Mouse (Mus musculus) liver, adult 2 months (tissue): ENCODE measurements around the gene Pde4d. TPM values are rescaled to one million over a fixed set of nuclear protein-coding genes. Genes with fewer than 3 reads are reported as not detected.
A peak's percentile ranks its signal among the peaks of the same experiment; 100 is the strongest.

ENCODE experiments used
- DNase-seq: peaks from one replicate; pipeline ENCODE4 v3.0.0-alpha.2; 2011; ENCODE audit warnings: low read depth, low spot score; ENCODE audit errors: extremely low read depth
- H3K27ac ChIP-seq: fragments of 200-500 bp; replicated peaks from 2 replicates; pipeline ENCODE4 v1.5.1; 2012; ENCODE audit warnings: low read depth, mild to moderate bottlenecking, control low read depth, inconsistent platforms, low read length; ENCODE audit not compliant: insufficient read depth
- H3K27me3 ChIP-seq: fragments of 200-500 bp; 2 replicates; pipeline ENCODE4 v1.6.1; 2012; ENCODE audit warnings: mild to moderate bottlenecking, moderate library complexity, low read length, inconsistent platforms; ENCODE audit not compliant: control insufficient read depth, insufficient read depth
- H3K36me3 ChIP-seq: fragments of 200-500 bp; 2 replicates; pipeline ENCODE4 v1.6.1; 2012; ENCODE audit warnings: low read length, inconsistent platforms; ENCODE audit not compliant: control insufficient read depth, insufficient read depth
- H3K4me1 ChIP-seq: fragments of 200-500 bp; 2 replicates; pipeline ENCODE4 v1.6.1; 2011; ENCODE audit warnings: low read length; ENCODE audit not compliant: control insufficient read depth, insufficient read depth
- H3K4me3 ChIP-seq: fragments of 200-500 bp; 2 replicates; pipeline ENCODE4 v1.5.1; 2011; ENCODE audit warnings: low read depth, mild to moderate bottlenecking, control low read depth, low read length, moderate library complexity; ENCODE audit not compliant: insufficient read depth
- H3K79me2 ChIP-seq: fragments of 200-500 bp; 2 replicates; pipeline ENCODE4 v1.6.1; 2012; ENCODE audit warnings: inconsistent platforms, mild to moderate bottlenecking, low read length, moderate library complexity; ENCODE audit not compliant: control insufficient read depth, insufficient read depth
- H3K9ac ChIP-seq: fragments of 200-500 bp; 2 replicates; pipeline ENCODE4 v1.6.1; 2012; ENCODE audit warnings: low read depth, mild to moderate bottlenecking, control low read depth, inconsistent platforms, low read length
- CTCF ChIP-seq: fragments of 200-500 bp; IDR thresholded peaks from 2 replicates; pipeline ENCODE4 v1.5.1; 2011; ENCODE audit warnings: low read depth, low read length, control low read depth
- POLR2A ChIP-seq: fragments of 200-500 bp; IDR thresholded peaks from 2 replicates; pipeline ENCODE4 v1.6.1; 2011; ENCODE audit warnings: low read length, control low read depth; ENCODE audit not compliant: insufficient read depth; ENCODE audit errors: extremely low read depth
- WGBS: fragments of 180-500 bp; shearing (Covaris S2); methylation state at CpG from one replicate; pipeline ENCODE4 v1.1.7; 2018; 5-methylcytosine and 5-hydroxymethylcytosine counted together
- polyA plus RNA-seq: library from polyadenylated mRNA; depleted of rRNA; stranded (reverse); fragments of >200 nt; gene quantifications from 2 replicates; pipeline ENCODE4 v1.2.3, GENCODE M21; 2012
- total RNA-seq: library from RNA; depleted of rRNA; stranded (reverse); fragments of >200 nt; gene quantifications from 2 replicates; pipeline ENCODE4 v1.2.3, GENCODE M21; 2014

The Pde4d gene
- total and polyA plus RNA-seq, 2 experiments: 2.3 to 13.6 TPM

- Histone ChIP-seq H3K79me2 (no peaks in the 10 kb centered on the region), H3K27me3 (no peaks in the 10 kb centered on the region), H3K36me3 (no peaks in the 10 kb centered on the region), H3K9ac (no peak overlapping the region), H3K27ac (no peak overlapping the region), H3K4me3 (no peak overlapping the region), H3K4me1 (peaks cover 2% of the 10 kb centered on the region)
- no peak for TF ChIP-seq POLR2A
- DNase-seq: no peak
- WGBS: 90% methylated on average over 9 of the region's 9 CpGs
These were observed 1328.6 kb downstream of the Pde4d start for GRCm38 (mm10) chr13:109778297-109778835.

- Histone ChIP-seq H3K79me2 (no peaks in the 10 kb centered on the region), H3K4me1 (no peaks in the 10 kb centered on the region), H3K4me3 (no peak overlapping the region), H3K9ac (no peak overlapping the region), H3K27ac (no peak overlapping the region), H3K36me3 (no peaks in the 10 kb centered on the region), H3K27me3 (no peaks in the 10 kb centered on the region)
- DNase-seq: no peak
- TF ChIP-seq CTCF (no peak), POLR2A (no peak)
- 97% methylated on average over 1 of the region's 1 CpGs for WGBS
These were observed 1331.7 kb downstream of the Pde4d start for GRCm38 (mm10) chr13:109781466-109781865.

GRCm38 (mm10) chr13:109788604-109789003, 1338.9 kb downstream of the Pde4d start:
- WGBS: 96% methylated on average over 4 of the region's 4 CpGs

GRCm38 (mm10) chr13:109789151-109789550, 1339.4 kb downstream of the Pde4d start:
- no peak for DNase-seq
- Histone ChIP-seq H3K4me3 (no peak overlapping the region), H3K27ac (no peak overlapping the region)

More at GRCm38 (mm10) chr13:109788604-109789003, 1338.9 kb downstream of the Pde4d start:
- TF ChIP-seq POLR2A (no peak), CTCF (no peak)
- Histone ChIP-seq H3K9ac (no peak overlapping the region), H3K27me3 (no peaks in the 10 kb centered on the region), H3K4me3 (no peak overlapping the region), H3K79me2 (no peaks in the 10 kb centered on the region), H3K27ac (no peak overlapping the region), H3K36me3 (no peaks in the 10 kb centered on the region), H3K4me1 (no peaks in the 10 kb centered on the region)
- no peak for DNase-seq

GRCm38 (mm10) chr13:109790045-109790715, 1340.4 kb downstream of the Pde4d start:
- no peak overlapping the region for H3K9ac ChIP-seq
- WGBS: 51% methylated on average over 8 of the region's 8 CpGs
- no peaks in the 10 kb centered on the region for H3K27me3 ChIP-seq
- DNase-seq: peak; percentile 28
- H3K4me1 ChIP-seq: no peaks in the 10 kb centered on the region
- no peak for TF ChIP-seq POLR2A
- TF ChIP-seq CTCF: no peak
- no peak overlapping the region for H3K4me3 ChIP-seq
- no peaks in the 10 kb centered on the region for H3K79me2 ChIP-seq
- no peaks in the 10 kb centered on the region for H3K36me3 ChIP-seq
- no peak overlapping the region for H3K27ac ChIP-seq

More at GRCm38 (mm10) chr13:109789151-109789550, 1339.4 kb downstream of the Pde4d start:
- no peaks in the 10 kb centered on the region for H3K27me3 ChIP-seq
- H3K9ac ChIP-seq: no peak overlapping the region
- H3K79me2 ChIP-seq: no peaks in the 10 kb centered on the region
- 77% methylated on average over 4 of the region's 4 CpGs for WGBS
- no peaks in the 10 kb centered on the region for H3K36me3 ChIP-seq
- no peaks in the 10 kb centered on the region for H3K4me1 ChIP-seq
- TF ChIP-seq POLR2A (no peak), CTCF (no peak)

GRCm38 (mm10) chr13:109793918-109794317, 1344.2 kb downstream of the Pde4d start:
- Histone ChIP-seq H3K9ac (no peak overlapping the region), H3K27me3 (no peaks in the 10 kb centered on the region), H3K4me1 (no peaks in the 10 kb centered on the region), H3K36me3 (no peaks in the 10 kb centered on the region), H3K79me2 (no peaks in the 10 kb centered on the region), H3K4me3 (no peak overlapping the region), H3K27ac (no peak overlapping the region)
- no peak for TF ChIP-seq POLR2A
- TF ChIP-seq CTCF: no peak
- no peak for DNase-seq
- WGBS: 82% methylated on average over 9 of the region's 9 CpGs
